Mouse (Mus musculus): ENCODE measurements around the gene Rgp1. TPM values are rescaled to one million over a fixed set of nuclear protein-coding genes. Genes with fewer than 3 reads are reported as not detected.
"Not testable (repeated sequence)": the region's sequence is repeated elsewhere in the genome, so short reads cannot be mapped to it uniquely, and the experiment has no call there.

Gene Rgp1
- polyA plus RNA-seq, 1 experiment: 74.6 TPM

DNA sequence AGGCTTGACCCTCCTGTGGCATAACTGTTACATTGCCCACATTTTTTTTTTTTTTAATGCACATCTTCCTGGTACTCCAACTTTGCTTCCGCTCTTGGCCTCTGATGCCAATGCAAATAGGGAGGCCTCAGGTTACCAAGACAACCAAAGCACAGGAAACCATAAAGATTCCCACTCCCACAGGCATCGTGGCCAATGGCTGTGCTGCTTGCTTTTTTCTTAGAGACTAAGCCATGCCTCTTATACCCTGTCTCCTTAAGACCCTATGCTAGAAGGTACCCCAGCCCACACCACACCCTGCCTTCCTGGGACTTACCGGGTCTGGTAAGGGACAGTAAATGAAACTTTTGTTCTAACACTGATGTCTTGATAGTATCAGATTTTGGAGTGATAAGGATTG lies 14.9 kb downstream of the Rgp1 start:
- no peak for DNase-seq (ENCODE audit: low read depth)

- DNase-seq (ENCODE audit: low read depth): not testable (repeated sequence)
These were observed 18.1 kb downstream of the Rgp1 start for GRCm38 (mm10) chr4:43596597-43596996.

GRCm38 (mm10) chr4:43598200-43598599 lies 19.7 kb downstream of the Rgp1 start:
- no peak for DNase-seq (ENCODE audit: low read depth)

DNA sequence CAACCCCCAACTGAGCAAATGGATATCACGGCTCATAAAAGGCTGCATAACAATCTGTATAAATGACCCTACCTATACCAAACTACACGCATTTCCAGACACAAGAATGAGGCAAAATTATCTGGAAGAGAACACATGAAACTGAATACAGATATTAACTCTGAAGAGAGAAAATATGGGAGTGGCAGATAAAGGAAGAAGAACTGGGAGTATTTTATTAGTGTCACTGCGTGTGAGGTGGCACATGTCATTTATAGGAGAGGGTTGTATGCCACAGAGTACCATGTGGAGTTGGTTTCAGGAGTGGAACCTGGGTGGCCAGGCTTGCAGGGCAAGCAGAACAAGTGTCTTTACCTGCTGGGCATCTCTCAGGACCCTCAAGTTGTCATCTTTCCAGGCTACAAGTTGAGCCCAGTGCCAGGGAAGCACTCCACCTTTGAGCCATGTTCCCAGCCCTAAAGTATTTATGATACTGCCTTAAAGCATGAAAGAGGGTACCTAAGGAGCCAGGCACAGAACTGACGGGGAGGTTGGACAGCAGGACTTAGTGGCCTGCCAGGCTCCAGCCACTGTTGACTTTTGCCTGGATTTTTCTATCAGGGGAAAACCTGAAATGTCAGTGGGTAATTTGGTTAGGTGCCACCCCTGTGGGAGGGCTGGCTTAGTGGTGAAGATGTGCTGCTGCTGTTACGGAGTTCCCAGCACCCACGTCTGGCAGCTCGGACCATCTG lies 20.3 kb downstream of the Rgp1 start:
- no peak for DNase-seq (ENCODE audit: low read depth)

GRCm38 (mm10) chr4:43600195-43600934 lies 21.9 kb downstream of the Rgp1 start:
- DNase-seq (ENCODE audit: low read depth): no peak

GRCm38 (mm10) chr4:43604099-43604498 lies 25.6 kb downstream of the Rgp1 start:
- DNase-seq (ENCODE audit: low read depth): no peak

DNA sequence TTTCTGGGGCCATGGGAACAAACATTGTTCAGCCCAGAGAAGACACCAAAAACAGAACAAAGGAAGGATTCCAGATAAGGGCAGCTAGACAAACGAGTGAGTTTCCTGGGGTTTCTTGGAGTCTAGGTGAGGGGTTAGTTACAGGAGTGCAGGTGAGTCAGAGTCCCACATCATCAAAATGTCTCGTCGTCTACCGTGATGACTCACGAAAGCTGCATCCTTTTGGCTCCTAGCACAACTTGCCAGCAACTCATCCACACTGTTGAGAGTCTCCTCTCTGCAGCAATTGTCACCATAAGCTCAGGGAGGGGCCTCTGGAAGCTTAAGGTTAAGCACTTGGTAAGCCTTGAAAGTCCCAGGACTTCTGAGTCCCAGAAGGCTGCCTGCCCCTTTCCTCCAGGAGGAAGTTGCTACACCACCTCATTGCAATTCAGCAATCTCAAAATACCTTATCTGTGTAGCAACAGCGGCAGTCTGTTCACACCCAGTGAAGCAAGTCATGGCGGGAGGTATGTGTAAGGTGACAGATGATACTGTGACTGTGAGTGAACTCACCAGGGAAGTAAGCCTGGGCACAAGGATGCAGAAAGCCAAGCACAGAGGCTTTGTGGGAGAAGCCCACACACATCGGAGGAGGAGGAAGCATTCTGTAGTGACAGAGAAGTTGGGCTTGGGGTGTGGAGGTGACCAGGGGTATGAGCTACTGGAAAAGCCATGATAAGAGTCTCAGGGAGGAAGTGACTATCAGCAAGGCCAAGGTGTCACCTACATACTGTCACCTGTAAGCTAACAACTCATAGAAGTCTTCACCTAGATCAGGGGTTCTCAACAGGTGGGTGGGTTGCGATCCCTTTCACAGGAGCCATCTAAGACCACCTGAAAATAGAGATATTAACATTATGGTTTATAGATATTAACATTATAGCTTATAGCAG lies 26.5 kb downstream of the Rgp1 start:
- no peak for DNase-seq (ENCODE audit: low read depth)

GRCm38 (mm10) chr4:43612534-43612933 lies 34.0 kb downstream of the Rgp1 start:
- no peak for DNase-seq (ENCODE audit: low read depth)

GRCm38 (mm10) chr4:43613060-43613730 lies 34.7 kb downstream of the Rgp1 start:
- no peak for DNase-seq (ENCODE audit: low read depth)

DNA sequence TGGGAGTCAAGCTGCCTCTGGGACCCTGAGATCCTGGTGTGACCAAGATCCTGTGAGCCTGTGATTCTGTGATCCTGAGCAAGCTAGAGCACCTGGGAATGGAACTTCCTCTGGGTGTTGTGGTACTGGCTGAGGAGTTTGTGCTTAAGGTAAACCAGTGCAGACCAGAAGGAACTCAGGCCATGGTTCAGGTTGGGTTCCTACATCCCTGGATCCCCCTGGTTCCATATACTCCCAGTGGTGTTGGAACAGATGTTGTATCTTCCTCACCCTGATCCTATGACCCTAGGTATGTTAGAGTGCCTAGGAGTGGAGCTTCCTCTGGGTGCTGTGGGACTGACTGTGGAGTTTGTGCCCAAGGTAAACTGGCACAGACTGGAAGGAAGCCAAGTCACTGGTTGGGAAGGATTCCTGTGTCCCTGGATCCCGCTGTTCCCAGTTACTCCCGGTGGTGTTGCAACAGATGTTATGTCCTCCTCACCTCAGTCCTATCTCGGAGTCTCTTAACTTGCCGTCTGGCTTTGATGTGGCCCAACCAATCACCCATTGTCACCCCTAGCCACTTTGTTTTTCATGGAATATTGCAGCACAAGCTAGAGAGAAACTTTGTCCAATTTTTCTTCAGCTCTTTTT lies 41.7 kb downstream of the Rgp1 start:
- no peak for DNase-seq (ENCODE audit: low read depth)

DNA sequence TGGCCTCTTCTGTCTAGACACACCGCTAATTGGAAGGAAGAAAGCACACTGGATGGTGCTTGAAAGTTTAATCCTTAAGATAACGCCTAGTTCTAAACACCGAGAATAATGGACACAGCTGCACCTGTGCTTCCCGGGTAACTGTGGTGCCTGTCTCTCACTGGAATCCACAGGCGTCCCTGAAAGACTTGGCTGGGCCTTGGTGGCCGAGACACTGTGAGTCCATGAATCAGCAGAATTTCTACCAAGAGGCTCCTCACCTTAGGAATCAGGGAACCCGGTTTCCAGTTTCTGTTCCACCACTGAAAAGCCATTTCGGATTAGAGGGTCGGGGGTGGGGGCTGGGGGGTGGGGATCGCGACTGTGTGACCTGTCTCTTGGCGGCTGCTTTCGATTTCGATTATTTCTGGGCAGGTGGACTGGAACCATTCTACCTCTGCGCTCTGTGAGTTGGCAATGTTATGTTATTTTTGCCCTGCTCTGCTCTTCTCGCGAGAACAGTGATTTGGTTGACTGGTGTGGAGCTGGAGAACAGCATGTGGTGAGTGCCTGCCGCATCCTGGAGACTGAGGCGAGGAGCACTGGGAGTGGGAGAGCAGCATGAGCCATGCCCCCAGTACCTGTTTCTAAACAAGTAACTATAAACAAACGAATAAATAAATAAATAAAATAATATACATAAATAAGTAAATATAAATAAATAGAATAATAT lies 50.7 kb downstream of the Rgp1 start:
- DNase-seq (ENCODE audit: low read depth): no peak

DNA sequence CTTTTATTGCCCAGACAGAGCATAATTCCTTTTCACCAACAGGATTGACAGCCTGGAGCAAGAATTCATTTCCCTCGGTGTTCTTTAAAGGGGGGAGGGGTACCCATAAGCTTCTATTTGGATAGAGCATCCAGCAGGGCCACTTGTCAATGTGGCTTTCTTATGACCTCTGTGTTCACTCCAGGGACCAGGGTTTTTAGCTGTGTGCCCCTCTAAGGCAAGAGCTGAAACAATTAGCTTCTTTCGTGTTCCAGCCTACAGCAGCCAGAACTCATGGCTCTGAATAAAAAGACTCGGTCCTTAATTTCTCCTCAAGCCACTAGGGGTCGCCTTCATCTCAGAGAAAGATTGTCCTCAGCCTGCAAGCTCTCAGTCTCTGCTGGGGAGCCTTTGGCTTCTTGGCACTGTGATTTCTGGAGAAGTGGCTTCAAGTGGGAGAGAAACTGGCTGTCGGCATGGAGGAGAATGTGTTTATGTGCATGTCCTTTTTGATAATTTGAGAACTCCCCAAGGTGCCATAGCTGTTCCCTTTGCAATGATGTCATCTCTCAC lies 51.6 kb downstream of the Rgp1 start:
- DNase-seq (ENCODE audit: low read depth): peak; percentile 30

DNA sequence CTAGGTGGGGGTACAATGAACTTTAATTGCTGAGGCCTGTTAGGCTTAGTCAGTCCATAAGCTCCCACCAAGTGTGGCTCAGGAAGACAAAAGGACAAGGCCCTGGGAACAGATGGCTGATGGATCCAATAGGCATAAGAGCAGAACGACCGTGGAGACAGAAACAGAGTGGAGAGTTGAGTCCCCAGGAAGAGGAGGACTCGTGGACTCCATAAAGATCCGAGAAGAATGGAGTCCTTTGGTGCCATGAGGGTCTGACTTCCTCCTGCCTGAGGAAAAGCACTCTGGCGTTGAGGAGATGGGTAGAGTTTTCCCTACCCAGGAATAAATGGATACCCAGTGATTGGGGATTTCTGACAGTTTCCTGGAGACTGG lies 52.1 kb downstream of the Rgp1 start:
- no peak for DNase-seq (ENCODE audit: low read depth)

- DNase-seq (ENCODE audit: low read depth): no peak
These were observed 52.8 kb downstream of the Rgp1 start, which contains the start of gene Npr2 for GRCm38 (mm10) chr4:43631046-43631955. Npr2 (plus strand) TSS chr4:43631935.

- DNase-seq (ENCODE audit: low read depth): no peak
These were observed 53.7 kb downstream of the Rgp1 start for GRCm38 (mm10) chr4:43631956-43632920.

- no peak for DNase-seq (ENCODE audit: low read depth)
These were observed 54.8 kb downstream of the Rgp1 start for GRCm38 (mm10) chr4:43633296-43633695.

- DNase-seq (ENCODE audit: low read depth): no peak
These were observed 55.2 kb downstream of the Rgp1 start for GRCm38 (mm10) chr4:43633736-43634135.

Measured in gonadal fat pad, adult 2 months (tissue).